Mouse (Mus musculus) left cerebral cortex, postnatal 25 days (tissue): ENCODE measurements at regions not wholly inside any gene's neighbourhood (a gene's known extent, or its start where the extent isn't known, plus 50 kb on each side); places are given as distances from the start of the nearest gene placed in this dataset.

Experiments
- DNase-seq, 2 experiments: peaks; one replicate each; pipeline ENCODE4 v3.0.0; 2022; ENCODE audit warnings: low spot score in 2 of 2, mixed read lengths in 1 of 2
- intact Hi-C: fragments of 180-260 bp; cut with DNase I; formaldehyde crosslinking; loops from one replicate; pipeline ENCODE4 v1.15.1; 2025

- DNase-seq: no peak
- intact Hi-C loops: no loop called here
These were observed 143.1 kb upstream of the Egfl6 start for GRCm38 (mm10) chrX:166728622-166728928.

GRCm38 (mm10) chrX:166727823-166728621 lies 142.5 kb upstream of the Egfl6 start:
- intact Hi-C loops: no loop called here

GRCm38 (mm10) chrX:166725761-166726503 lies 140.4 kb upstream of the Egfl6 start:
- intact Hi-C loops: no loop called here
- no peak for DNase-seq

More at GRCm38 (mm10) chrX:166727823-166728621, 142.5 kb upstream of the Egfl6 start:
- DNase-seq: no peak

GRCm38 (mm10) chrX:166718075-166718474 lies 132.6 kb upstream of the Egfl6 start:
- DNase-seq: no peak
- intact Hi-C loops: no loop called here

- DNase-seq: no peak
- intact Hi-C loops: no loop called here
These were observed 123.8 kb upstream of the Egfl6 start for GRCm38 (mm10) chrX:166709306-166709705.

GRCm38 (mm10) chrX:166708106-166708505 lies 122.6 kb upstream of the Egfl6 start:
- intact Hi-C loops: no loop called here
- DNase-seq: no peak

- DNase-seq: no peak
- intact Hi-C loops: no loop called here
These were observed 121.5 kb upstream of the Egfl6 start for GRCm38 (mm10) chrX:166707029-166707428.

GRCm38 (mm10) chrX:166704311-166704710 lies 118.8 kb upstream of the Egfl6 start:
- intact Hi-C loops: no loop called here
- DNase-seq: peak; percentile 5 to 77

GRCm38 (mm10) chrX:166694219-166694618 lies 108.7 kb upstream of the Egfl6 start:
- no peak for DNase-seq
- intact Hi-C loops: no loop called here

GRCm38 (mm10) chrX:166688779-166689178 lies 103.3 kb upstream of the Egfl6 start:
- intact Hi-C loops: no loop called here
- peak in 1 of 2 experiments; percentile 47 for DNase-seq

GRCm38 (mm10) chrX:166673404-166673803 lies 87.9 kb upstream of the Egfl6 start:
- DNase-seq: no peak
- intact Hi-C loops: loop anchor here (5.0 kb wide), 1 partner anchor 114 kb away; no protein-coding TSS in a partner anchor

- peak in 1 of 2 experiments; percentile 3 for DNase-seq
- intact Hi-C loops: loop anchor here (5.0 kb wide), 1 partner anchor 115 kb away; no protein-coding TSS in a partner anchor
These were observed 87.1 kb upstream of the Egfl6 start for GRCm38 (mm10) chrX:166672617-166673016.

GRCm38 (mm10) chrX:166671853-166672252 lies 86.3 kb upstream of the Egfl6 start:
- DNase-seq: peak in 1 of 2 experiments; percentile 57

GRCm38 (mm10) chrX:166666304-166666703 lies 80.8 kb upstream of the Egfl6 start:
- no peak for DNase-seq
- intact Hi-C loops: loop anchor here (10.0 kb wide), 2 partner anchors 388 to 538 kb away; partner anchors contain the start of gene Tmsb4x

More at GRCm38 (mm10) chrX:166671853-166672252, 86.3 kb upstream of the Egfl6 start:
- intact Hi-C loops: loop anchor here (5.0 kb wide), 1 partner anchor 115 kb away; no protein-coding TSS in a partner anchor

- intact Hi-C loops: loop anchor here (1.0 to 10.0 kb wide), 6 partner anchors 145 to 571 kb away; partner anchors contain the start of gene Tmsb4x
These were observed 76.3 kb upstream of the Egfl6 start for GRCm38 (mm10) chrX:166661808-166662207.

GRCm38 (mm10) chrX:166661043-166661718 lies 75.7 kb upstream of the Egfl6 start:
- DNase-seq: peak; percentile 55 to 73
- intact Hi-C loops: loop anchor here (1.0 to 10.0 kb wide), 6 partner anchors 146 to 572 kb away; partner anchors contain the start of gene Tmsb4x

More at GRCm38 (mm10) chrX:166661808-166662207, 76.3 kb upstream of the Egfl6 start:
- DNase-seq: peak; percentile 23 to 59

GRCm38 (mm10) chrX:166660715-166661042 lies 75.2 kb upstream of the Egfl6 start:
- DNase-seq: no peak
- intact Hi-C loops: loop anchor here (1.0 to 10.0 kb wide), 6 partner anchors 147 to 573 kb away; partner anchors contain the start of gene Tmsb4x

GRCm38 (mm10) chrX:166652400-166652799 lies 66.9 kb upstream of the Egfl6 start:
- intact Hi-C loops: loop anchor here (2.0 to 5.0 kb wide), 2 partner anchors 225 to 484 kb away; no protein-coding TSS in a partner anchor
- peak; percentile 20 to 59 for DNase-seq

GRCm38 (mm10) chrX:166645713-166646112 lies 60.2 kb upstream of the Egfl6 start:
- intact Hi-C loops: no loop called here
- DNase-seq: no peak

GRCm38 (mm10) chrX:166641256-166641655 lies 55.7 kb upstream of the Egfl6 start:
- no peak for DNase-seq
- intact Hi-C loops: no loop called here
